30 mouse cellular contexts compared by ENCODE assay signal in genomic region chr9:67664773-67665172, GRCm38 (mm10).
A peak's percentile ranks its signal among the peaks of the same experiment; 100 is the strongest.
DNase-seq lines count a peak whose midpoint lies in the region; ATAC-seq and TF ChIP-seq lines count a peak whose summit lies in the region.
"Had no signal": no experiment of that assay in that cellular context is flagged by ENCODE, and none has a peak within 500 bp of the region (broad histone marks: within the 10 kb centered on the region; RNA-seq: fewer than 3 reads in every experiment).

No protein-coding gene starts in this region.

- no peak overlapping the region for H3K27ac ChIP-seq in liver, postnatal 0 days (ENCODE audit: low read depth)
- no peak overlapping the region for H3K27ac ChIP-seq in liver, embryonic 11.5 days (ENCODE audit: low read depth, low read length)
- H3K27ac ChIP-seq: embryonic facial prominence, embryonic 10.5 days; embryonic facial prominence, embryonic 13.5 days; forebrain, embryonic 12.5 days; forebrain, embryonic 15.5 days; heart, embryonic 15.5 days; hindbrain, embryonic 14.5 days; hindbrain, postnatal 0 days had no signal

- TF ChIP-seq EP300 in liver, postnatal 0 days (IDR thresholded peaks at IDR 0.05; ENCODE audit: low read depth), result peak; percentile 69

- H3K4me2 ChIP-seq in liver, postnatal 0 days (ENCODE audit: low read depth, low read length), result no peak overlapping the region
- H3K4me2 ChIP-seq in liver, embryonic 11.5 days, result no peak overlapping the region
- H3K4me2 ChIP-seq: embryonic facial prominence, embryonic 13.5 days; forebrain, embryonic 12.5 days; forebrain, embryonic 15.5 days; heart, embryonic 12.5 days; heart, embryonic 15.5 days; hindbrain, embryonic 14.5 days had no signal

- no peak overlapping the region for H3K4me3 ChIP-seq in liver, postnatal 0 days (ENCODE audit: low read depth, low read length)
- H3K4me3 ChIP-seq in liver, embryonic 11.5 days (ENCODE audit: low read depth, low read length), result no peak overlapping the region
- H3K4me3 ChIP-seq: embryonic facial prominence, embryonic 10.5 days; embryonic facial prominence, embryonic 13.5 days; erythroblast, embryonic 14.5 days; forebrain, embryonic 12.5 days; forebrain, embryonic 15.5 days; heart, embryonic 12.5 days; heart, embryonic 15.5 days had no signal

- H3K9ac ChIP-seq in liver, postnatal 0 days (replicated peaks), result no peak overlapping the region
- H3K9ac ChIP-seq in liver, embryonic 11.5 days (ENCODE audit: low read depth, low read length), result no peak overlapping the region
- H3K9ac ChIP-seq: embryonic facial prominence, embryonic 13.5 days; forebrain, embryonic 12.5 days; forebrain, embryonic 15.5 days; heart, embryonic 12.5 days; heart, embryonic 15.5 days; hindbrain, embryonic 14.5 days had no signal

- no peak for TF ChIP-seq CTCF in liver, postnatal 0 days (IDR thresholded peaks at IDR 0.05; ENCODE audit: low read depth)

- no peaks in the 10 kb centered on the region for H3K36me3 ChIP-seq in liver, postnatal 0 days (replicated peaks; ENCODE audit: insufficient read depth, low read length)
- no peaks in the 10 kb centered on the region for H3K36me3 ChIP-seq in liver, embryonic 11.5 days (ENCODE audit: control insufficient read depth, insufficient read depth, low read length)
- H3K36me3 ChIP-seq: embryonic facial prominence, embryonic 10.5 days; embryonic facial prominence, embryonic 13.5 days; forebrain, embryonic 12.5 days; forebrain, embryonic 15.5 days; G1E; heart, embryonic 12.5 days; heart, embryonic 15.5 days had no signal

- no peaks in the 10 kb centered on the region for H3K9me3 ChIP-seq in liver, postnatal 0 days (ENCODE audit: low read length)
- no peaks in the 10 kb centered on the region for H3K9me3 ChIP-seq in liver, embryonic 11.5 days (ENCODE audit: control insufficient read depth, low read length)
- H3K9me3 ChIP-seq: embryonic facial prominence, embryonic 10.5 days; embryonic facial prominence, embryonic 13.5 days; forebrain, embryonic 12.5 days; forebrain, embryonic 15.5 days; heart, embryonic 12.5 days; heart, embryonic 15.5 days had no signal

- peak; percentile 99 for ATAC-seq in liver, postnatal 0 days
- no peak for ATAC-seq in liver, embryonic 11.5 days (replicated peaks; ENCODE audit: low FRiP score)
- ATAC-seq: forebrain, embryonic 15.5 days; hindbrain, postnatal 0 days; inflammation-experienced regulatory T-cells, adult 6 months; intestine, embryonic 16.5 days; Patski had no signal

- H3K27me3 ChIP-seq in liver, postnatal 0 days (ENCODE audit: insufficient read depth, low read length), result no peaks in the 10 kb centered on the region
- H3K27me3 ChIP-seq in liver, embryonic 11.5 days (replicated peaks; ENCODE audit: control insufficient read depth, insufficient read depth, low read length), result no peaks in the 10 kb centered on the region
- H3K27me3 ChIP-seq: CH12.LX; embryonic facial prominence, embryonic 13.5 days; forebrain, embryonic 12.5 days; forebrain, embryonic 15.5 days; heart, embryonic 12.5 days; heart, embryonic 15.5 days; Patski had no signal

- H3K4me1 ChIP-seq in liver, postnatal 0 days (ENCODE audit: insufficient read depth), result no peaks in the 10 kb centered on the region
- no peaks in the 10 kb centered on the region for H3K4me1 ChIP-seq in liver, embryonic 11.5 days (replicated peaks; ENCODE audit: control insufficient read depth, insufficient read depth, low read length)
- H3K4me1 ChIP-seq: embryonic facial prominence, embryonic 10.5 days; embryonic facial prominence, embryonic 13.5 days; forebrain, embryonic 12.5 days; forebrain, embryonic 15.5 days; heart, embryonic 15.5 days had no signal

- DNase-seq in adrenal gland, adult 2 months, result peak; percentile 69
- no peak for DNase-seq in adrenal gland, postnatal 10 days
- DNase-seq in kidney, adult 9 months, result peak; percentile 1
- DNase-seq in kidney, postnatal 14 days, result no peak
- no peak for DNase-seq in liver, postnatal 0 days
- no peak for DNase-seq in liver, embryonic 11.5 days (ENCODE audit: low spot score)
- DNase-seq: B cell, adult 2 months; cerebellum, adult 11-12 months; cerebellum, adult 8-10 months; cerebellum, postnatal 10 days; cerebellum, postnatal 36 days; embryo, embryonic 11 days; gastrocnemius, postnatal 25 days; heart, adult 18-20 months; heart, postnatal 10 days; heart, postnatal 4 days had no signal

Comparison
In these comparisons a context has a peak if more than half of its experiments do, and no peak if none do; other contexts are left out.
1. DNase-seq: peak in adrenal gland, adult 2 months (single experiment) and kidney, adult 9 months (single experiment); none in adrenal gland, postnatal 10 days (single experiment), kidney, postnatal 14 days (single experiment), liver, postnatal 0 days (single experiment) and liver, embryonic 11.5 days (single experiment).